Mouse (Mus musculus) intestine, postnatal 0 days (tissue): ENCODE data around the gene Rnf222. TPM values are rescaled to one million over a fixed set of nuclear protein-coding genes. Genes with fewer than 3 reads are reported as not detected.

ENCODE experiments used
- ATAC-seq: fragments of 200-750 bp; cut with Nextera tagmentation; 2 replicates; pipeline ENCODE4 v1.8.0; 2017; ENCODE audit warnings: mild to moderate bottlenecking, moderate TSS enrichment, moderate library complexity
- H3K27ac ChIP-seq: fragments of 300-500 bp; sonication (generic); 2 replicates; pipeline ENCODE4 v1.5.1; 2014; ENCODE audit warnings: mild to moderate bottlenecking, low read depth, low read length, moderate library complexity
- H3K27me3 ChIP-seq: fragments of 300-500 bp; sonication (generic); replicated peaks from 2 replicates; pipeline ENCODE4 v1.6.1; 2014; ENCODE audit warnings: low read length, mixed read lengths; ENCODE audit not compliant: control insufficient read depth, insufficient read depth
- H3K36me3 ChIP-seq: fragments of 300-500 bp; sonication (generic); 2 replicates; pipeline ENCODE4 v1.6.1; 2014; ENCODE audit warnings: mild to moderate bottlenecking, moderate library complexity; ENCODE audit not compliant: control insufficient read depth, insufficient read depth
- H3K4me1 ChIP-seq: fragments of 300-500 bp; sonication (generic); replicated peaks from 2 replicates; pipeline ENCODE4 v1.6.1; 2014; ENCODE audit warnings: antibody characterized with exemption, low read length, mixed read lengths; ENCODE audit not compliant: control insufficient read depth, insufficient read depth
- H3K4me2 ChIP-seq: fragments of 300-500 bp; sonication (generic); replicated peaks from 2 replicates; pipeline ENCODE4 v1.6.1; 2014; ENCODE audit warnings: low read depth, mild to moderate bottlenecking, moderate library complexity
- H3K4me3 ChIP-seq: fragments of 300-500 bp; sonication (generic); 2 replicates; pipeline ENCODE4 v1.5.1; 2014; ENCODE audit warnings: low read depth, low read length
- H3K9ac ChIP-seq: fragments of 300-500 bp; sonication (generic); 2 replicates; pipeline ENCODE4 v1.6.1; 2014; ENCODE audit warnings: mild to moderate bottlenecking, low read depth, low read length
- H3K9me3 ChIP-seq: fragments of 300-500 bp; sonication (generic); 2 replicates; pipeline ENCODE4 v1.6.1; 2016; ENCODE audit warnings: mixed run types; ENCODE audit not compliant: control insufficient read depth
- CTCF ChIP-seq: sonication (generic); IDR thresholded peaks from 2 replicates; pipeline ENCODE4 v1.5.1; 2016; ENCODE audit warnings: low read depth, mild to moderate bottlenecking, control low read depth, antibody characterized with exemption, moderate library complexity
- WGBS: fragments of 180-500 bp; shearing (Covaris S2); extraction: QIAGEN DNeasy Blood & Tissue Kit; methylation state at CpG from one replicate; pipeline ENCODE4 v1.1.7; 2014; 5-methylcytosine and 5-hydroxymethylcytosine counted together
- polyA plus RNA-seq: library from polyadenylated mRNA; unstranded; fragments of >200 nt; fragmentation: Nextera tagmentation; extraction: Ambion mirVana; gene quantifications from 2 replicates; pipeline ENCODE4 v1.2.1, GENCODE M21; 2015

The Rnf222 gene
- polyA plus RNA-seq, 1 experiment from 2014 or later = 0.04 TPM

GRCm38 (mm10) chr11:68893911-68894464 is 5.6 kb downstream of the Rnf222 start:
- Histone ChIP-seq H3K9ac (no peak overlapping the region), H3K4me3 (no peak overlapping the region), H3K27ac (no peak overlapping the region), H3K4me1 (no peaks in the 10 kb centered on the region), H3K36me3 (no peaks in the 10 kb centered on the region), H3K27me3 (no peaks in the 10 kb centered on the region), H3K4me2 (no peak overlapping the region), H3K9me3 (no peaks in the 10 kb centered on the region)
- no peak for TF ChIP-seq CTCF
- 62% methylated on average over 12 of the region's 12 CpGs for WGBS
- ATAC-seq = no peak

- H3K36me3 ChIP-seq = no peaks in the 10 kb centered on the region
- no peak overlapping the region for H3K9ac ChIP-seq
- H3K4me3 ChIP-seq = no peak overlapping the region
- 0 out of 2 replicates have a peak, but pooled peaks cover 3% of the 10 kb centered on the region for H3K4me1 ChIP-seq
- no peaks in the 10 kb centered on the region for H3K9me3 ChIP-seq
- no peak overlapping the region for H3K27ac ChIP-seq
- WGBS = 84% methylated on average over 5 of the region's 5 CpGs
- H3K4me2 ChIP-seq = no peak overlapping the region
- no peaks in the 10 kb centered on the region for H3K27me3 ChIP-seq
- no peak for ATAC-seq
- TF ChIP-seq CTCF = no peak
Observed at GRCm38 (mm10) chr11:68896247-68896646, 7.9 kb downstream of the Rnf222 start.

GRCm38 (mm10) chr11:68897120-68897519 is 8.8 kb downstream of the Rnf222 start:
- no peaks in the 10 kb centered on the region for H3K36me3 ChIP-seq
- H3K27ac ChIP-seq = no peak overlapping the region
- no peak overlapping the region for H3K4me2 ChIP-seq
- no peak overlapping the region for H3K9ac ChIP-seq
- TF ChIP-seq CTCF = peak; percentile 85
- H3K4me3 ChIP-seq = no peak overlapping the region
- H3K9me3 ChIP-seq = no peaks in the 10 kb centered on the region
- ATAC-seq = no peak
- H3K4me1 ChIP-seq = 0 out of 2 replicates have a peak, but pooled peaks cover 3% of the 10 kb centered on the region
- H3K27me3 ChIP-seq = no peaks in the 10 kb centered on the region
- 50% methylated on average over 4 of the region's 4 CpGs for WGBS

GRCm38 (mm10) chr11:68897838-68898237 is 9.5 kb downstream of the Rnf222 start:
- Histone ChIP-seq H3K9ac (no peak overlapping the region), H3K27me3 (no peaks in the 10 kb centered on the region), H3K4me3 (no peak overlapping the region), H3K9me3 (no peaks in the 10 kb centered on the region), H3K36me3 (no peaks in the 10 kb centered on the region), H3K4me1 (0 out of 2 replicates have a peak, but pooled peaks cover 3% of the 10 kb centered on the region), H3K4me2 (no peak overlapping the region), H3K27ac (no peak overlapping the region)
- ATAC-seq = no peak
- TF ChIP-seq CTCF = no peak
- WGBS = 71% methylated on average over 6 of the region's 6 CpGs

GRCm38 (mm10) chr11:68898790-68899189 is 10.4 kb downstream of the Rnf222 start:
- no peak for ATAC-seq
- 62% methylated on average over 6 of the region's 6 CpGs for WGBS
- Histone ChIP-seq H3K36me3 (peaks cover 7% of the 10 kb centered on the region), H3K4me1 (0 out of 2 replicates have a peak, but pooled peaks cover 3% of the 10 kb centered on the region), H3K27ac (no peak overlapping the region), H3K9ac (no peak overlapping the region), H3K4me2 (no peak overlapping the region), H3K4me3 (no peak overlapping the region), H3K27me3 (no peaks in the 10 kb centered on the region), H3K9me3 (no peaks in the 10 kb centered on the region)
- no peak for TF ChIP-seq CTCF

GRCm38 (mm10) chr11:68899815-68900214 is 11.5 kb downstream of the Rnf222 start:
- WGBS = 88% methylated on average over 8 of the region's 8 CpGs
- ATAC-seq = no peak

More at GRCm38 (mm10) chr11:68899815-68900214, 11.5 kb downstream of the Rnf222 start:
- Histone ChIP-seq H3K4me2 (no peak overlapping the region), H3K4me1 (0 out of 2 replicates have a peak, but pooled peaks cover 3% of the 10 kb centered on the region), H3K27ac (no peak overlapping the region), H3K27me3 (no peaks in the 10 kb centered on the region), H3K4me3 (no peak overlapping the region), H3K9ac (no peak overlapping the region), H3K9me3 (no peaks in the 10 kb centered on the region), H3K36me3 (peaks cover 15% of the 10 kb centered on the region)
- no peak for TF ChIP-seq CTCF
